ENCODE assay signal across 8 mouse cellular contexts in genomic region chr11:116024356-116024808, GRCm38 (mm10). TPM values are rescaled to one million over a fixed set of nuclear protein-coding genes. Genes with fewer than 3 reads are reported as not detected.
DNase-seq lines count a peak whose midpoint lies in the region; ATAC-seq lines count a peak whose summit lies in the region.

No protein-coding gene starts in this region.

- H3K9me3 ChIP-seq in hindbrain, embryonic 14.5 days (ENCODE audit: control insufficient read depth, low read length): no peaks in the 10 kb centered on the region

- peak overlapping the region; percentile 100 for H3K27ac ChIP-seq in hindbrain, embryonic 14.5 days

- peaks cover 33% of the 10 kb centered on the region for H3K36me3 ChIP-seq in hindbrain, embryonic 14.5 days (replicated peaks; ENCODE audit: control insufficient read depth, insufficient read depth)

- no peaks in the 10 kb centered on the region for H3K27me3 ChIP-seq in hindbrain, embryonic 14.5 days (ENCODE audit: control insufficient read depth, insufficient read depth, low read length)

- H3K4me3 ChIP-seq in hindbrain, embryonic 14.5 days (replicated peaks; ENCODE audit: low read length): peak overlapping the region; percentile 92

- ATAC-seq in hindbrain, embryonic 14.5 days (ENCODE audit: low FRiP score): peak; percentile 95

- H3K4me2 ChIP-seq in hindbrain, embryonic 14.5 days (replicated peaks): no peak overlapping the region

- WGBS in hindbrain, embryonic 14.5 days: under 1% methylated on average over 37 of the region's 37 CpGs

- peak overlapping the region; percentile 99 for H3K9ac ChIP-seq in hindbrain, embryonic 14.5 days

- peak; percentile 98 for DNase-seq in T-cell, adult 2 months (ENCODE audit: low spot score)
- DNase-seq in cerebellum, postnatal 25 days: peak; percentile 95 to 97
- DNase-seq in frontal cortex, postnatal 25 days (ENCODE audit: low spot score in 2 of 2): peak; percentile 87 to 94
- peak; percentile 99 for DNase-seq in hindbrain, embryonic 14.5 days (ENCODE audit: low spot score)
- DNase-seq in left cerebral cortex, adult 11 months (ENCODE audit: low spot score): peak; percentile 97
- DNase-seq in lung, postnatal 4 days: peak; percentile 97 to 99
- DNase-seq in retina, postnatal 7 days (ENCODE audit: low read depth, low spot score): peak; percentile 98
- DNase-seq in urinary bladder, postnatal 25 days (ENCODE audit: low spot score): peak; percentile 95

- peaks cover 18% of the 10 kb centered on the region for H3K4me1 ChIP-seq in hindbrain, embryonic 14.5 days (replicated peaks; ENCODE audit: control insufficient read depth, insufficient read depth, low read length)

RNA-seq across cellular contexts. Expression of gene H3f3b, which starts 3.4 kb away (rescaled TPM):
- polyA plus RNA-seq in hindbrain, embryonic 14.5 days (2014; fragmentation: Nextera tagmentation; extraction: Ambion mirVana): 1,746 and 2,054 TPM in 2 replicates

RNA-seq across cellular contexts. Expression of gene Unk, which starts 5.7 kb away (rescaled TPM):
- polyA plus RNA-seq in hindbrain, embryonic 14.5 days (2014; fragmentation: Nextera tagmentation; extraction: Ambion mirVana): 25.6 and 29.3 TPM in 2 replicates

RNA-seq across cellular contexts. Expression of gene Galk1, which starts 11.9 kb away (rescaled TPM):
- polyA plus RNA-seq in hindbrain, embryonic 14.5 days (2014; fragmentation: Nextera tagmentation; extraction: Ambion mirVana): 48.6 and 54.4 TPM in 2 replicates

RNA-seq across cellular contexts. Expression of gene Itgb4, which starts 49.9 kb away (rescaled TPM):
- 1.5 and 1.6 TPM in 2 replicates for polyA plus RNA-seq in hindbrain, embryonic 14.5 days (2014; fragmentation: Nextera tagmentation; extraction: Ambion mirVana)

RNA-seq across cellular contexts. Expression of gene Unc13d, which starts 53.4 kb away (rescaled TPM):
- 0.75 and 0.83 TPM in 2 replicates for polyA plus RNA-seq in hindbrain, embryonic 14.5 days (2014; fragmentation: Nextera tagmentation; extraction: Ambion mirVana)

Comparison
In these comparisons a context has a peak if more than half of its experiments do, and no peak if none do; other contexts are left out.
1. Peak in every context shown above with its lines: DNase-seq, ATAC-seq, H3K4me3 ChIP-seq and H3K27ac ChIP-seq.